Mouse (Mus musculus) intestine, embryonic 14.5 days (tissue): ENCODE results near the gene Tbc1d5. TPM values are rescaled to one million over a fixed set of nuclear protein-coding genes. Genes with fewer than 3 reads are reported as not detected.

Experiments
- ATAC-seq: fragments of 200-750 bp; cut with Nextera tagmentation; replicated peaks from 2 replicates; pipeline ENCODE4 v1.8.0; 2017; ENCODE audit warnings: low read depth, moderate number of reproducible peaks, moderate TSS enrichment, moderate library complexity; ENCODE audit not compliant: low FRiP score, low TSS enrichment
- DNase-seq: peaks from one replicate; pipeline ENCODE4 v3.0.0-alpha.2; 2018; ENCODE audit warnings: low spot score
- H3K27ac ChIP-seq: fragments of 300-500 bp; sonication (generic); 2 replicates; pipeline ENCODE4 v1.5.1; 2014; ENCODE audit warnings: low read depth, mild to moderate bottlenecking, control low read depth
- H3K27me3 ChIP-seq: fragments of 300-500 bp; sonication (generic); replicated peaks from 2 replicates; pipeline ENCODE4 v1.6.1; 2014; ENCODE audit warnings: low read length, control low read depth; ENCODE audit not compliant: control insufficient read depth, insufficient read depth
- H3K36me3 ChIP-seq: fragments of 300-500 bp; sonication (generic); 2 replicates; pipeline ENCODE4 v1.6.1; 2014; ENCODE audit warnings: low read length, control low read depth; ENCODE audit not compliant: control insufficient read depth, insufficient read depth
- H3K4me1 ChIP-seq: fragments of 300-500 bp; sonication (generic); replicated peaks from 2 replicates; pipeline ENCODE4 v1.6.1; 2014; ENCODE audit warnings: low read length, control low read depth, mixed read lengths; ENCODE audit not compliant: control insufficient read depth, insufficient read depth
- H3K4me2 ChIP-seq: fragments of 300-500 bp; sonication (generic); 2 replicates; pipeline ENCODE4 v1.6.1; 2014; ENCODE audit warnings: low read length
- H3K4me3 ChIP-seq: fragments of 300-500 bp; sonication (generic); 2 replicates; pipeline ENCODE4 v1.5.1; 2014; ENCODE audit warnings: low read depth, low read length, control low read depth, mixed read lengths
- H3K9ac ChIP-seq: fragments of 300-500 bp; sonication (generic); 2 replicates; pipeline ENCODE4 v1.6.1; 2014; ENCODE audit warnings: mild to moderate bottlenecking, low read length
- H3K9me3 ChIP-seq: fragments of 300-500 bp; sonication (generic); 2 replicates; pipeline ENCODE4 v1.6.1; 2016; ENCODE audit warnings: low read length, control low read depth; ENCODE audit not compliant: control insufficient read depth
- WGBS: fragments of 180-500 bp; shearing (Covaris S2); extraction: QIAGEN DNeasy Blood & Tissue Kit; methylation state at CpG from one replicate; pipeline ENCODE4 v1.1.7; 2014; 5-methylcytosine and 5-hydroxymethylcytosine counted together
- polyA plus RNA-seq: library from polyadenylated mRNA; unstranded; fragments of >200 nt; fragmentation: Nextera tagmentation; extraction: Ambion mirVana; gene quantifications from 2 replicates; pipeline ENCODE4 v1.2.1, GENCODE M21; 2014

Gene Tbc1d5
- polyA plus RNA-seq, 1 experiment from 2014 or later = 12.0 TPM

GRCm38 (mm10) chr17:50764387-50764786 lies 414.8 kb downstream of the Tbc1d5 start:
- no peaks in the 10 kb centered on the region for H3K4me1 ChIP-seq
- no peak overlapping the region for H3K27ac ChIP-seq
- H3K4me3 ChIP-seq = no peak overlapping the region
- no peaks in the 10 kb centered on the region for H3K36me3 ChIP-seq
- no peaks in the 10 kb centered on the region for H3K9me3 ChIP-seq
- H3K9ac ChIP-seq = no peak overlapping the region
- no peaks in the 10 kb centered on the region for H3K27me3 ChIP-seq
- no peak overlapping the region for H3K4me2 ChIP-seq
- WGBS = 94% methylated on average over 7 of the region's 7 CpGs
- DNase-seq (no peak), ATAC-seq (no peak)

GRCm38 (mm10) chr17:50763407-50763806 lies 415.7 kb downstream of the Tbc1d5 start:
- Histone ChIP-seq H3K27ac (no peak overlapping the region), H3K9me3 (no peaks in the 10 kb centered on the region)
- ATAC-seq = no peak

GRCm38 (mm10) chr17:50762231-50762630 lies 416.9 kb downstream of the Tbc1d5 start:
- ATAC-seq = no peak
- Histone ChIP-seq H3K36me3 (no peaks in the 10 kb centered on the region), H3K4me1 (no peaks in the 10 kb centered on the region), H3K9ac (no peak overlapping the region), H3K27ac (no peak overlapping the region), H3K27me3 (no peaks in the 10 kb centered on the region), H3K9me3 (no peaks in the 10 kb centered on the region), H3K4me3 (no peak overlapping the region), H3K4me2 (no peak overlapping the region)
- DNase-seq = no peak
- 79% methylated on average over 5 of the region's 5 CpGs for WGBS

More at GRCm38 (mm10) chr17:50763407-50763806, 415.7 kb downstream of the Tbc1d5 start:
- Histone ChIP-seq H3K9ac (no peak overlapping the region), H3K36me3 (no peaks in the 10 kb centered on the region), H3K4me2 (no peak overlapping the region), H3K4me3 (no peak overlapping the region), H3K4me1 (no peaks in the 10 kb centered on the region), H3K27me3 (no peaks in the 10 kb centered on the region)
- 78% methylated on average over 5 of the region's 5 CpGs for WGBS
- DNase-seq = no peak

- 48% methylated on average over 5 of the region's 5 CpGs for WGBS
These were observed 418.1 kb downstream of the Tbc1d5 start for GRCm38 (mm10) chr17:50761082-50761481.

DNA sequence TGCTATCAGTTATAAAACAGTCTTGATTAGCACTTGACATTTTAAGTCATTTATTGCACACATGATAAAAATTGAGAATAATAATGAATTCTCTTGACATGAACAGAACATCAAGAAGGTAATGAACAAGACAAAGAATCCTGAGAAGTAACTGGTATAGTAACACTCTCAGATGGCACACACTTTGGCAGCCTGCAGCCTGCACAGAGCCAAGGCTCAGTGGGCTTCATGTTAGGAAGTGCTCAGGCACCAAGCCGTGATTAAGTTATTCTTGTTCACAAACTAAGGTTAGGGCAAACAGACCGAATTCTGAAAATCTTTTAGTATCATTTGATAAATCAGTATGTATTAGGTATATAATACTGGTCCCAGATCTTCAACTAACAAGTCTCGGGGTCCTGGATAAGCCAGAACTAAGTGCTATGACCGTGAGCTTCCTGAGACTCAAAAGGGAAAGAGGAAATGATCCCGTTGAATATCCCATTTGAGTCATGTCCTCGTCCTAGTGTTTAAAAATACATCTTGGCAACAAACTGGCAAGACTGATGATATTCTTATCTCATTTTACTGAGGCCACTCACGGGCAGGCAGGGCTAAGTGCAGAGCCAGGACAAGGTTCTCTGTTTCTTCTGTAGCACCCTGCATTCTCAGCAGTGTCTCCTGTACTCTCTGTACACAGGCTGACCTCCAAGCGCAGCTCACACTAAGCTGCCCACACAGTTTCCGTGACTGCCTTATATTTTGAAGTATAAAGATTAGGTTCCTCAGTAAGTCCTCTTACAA lies 425.6 kb downstream of the Tbc1d5 start:
- no peak overlapping the region for H3K4me2 ChIP-seq
- H3K4me1 ChIP-seq = no peaks in the 10 kb centered on the region
- H3K4me3 ChIP-seq = no peak overlapping the region
- H3K36me3 ChIP-seq = no peaks in the 10 kb centered on the region
- no peak overlapping the region for H3K9ac ChIP-seq
- WGBS = 58% methylated on average over 9 of the region's 9 CpGs
- H3K27me3 ChIP-seq = no peaks in the 10 kb centered on the region
- ATAC-seq (no peak), DNase-seq (peak; percentile 38)
- H3K27ac ChIP-seq = no peak overlapping the region
- H3K9me3 ChIP-seq = no peaks in the 10 kb centered on the region

More at GRCm38 (mm10) chr17:50761082-50761481, 418.1 kb downstream of the Tbc1d5 start:
- Histone ChIP-seq H3K4me1 (no peaks in the 10 kb centered on the region), H3K9me3 (no peaks in the 10 kb centered on the region), H3K9ac (no peak overlapping the region), H3K4me2 (no peak overlapping the region), H3K4me3 (no peak overlapping the region), H3K27ac (no peak overlapping the region), H3K36me3 (no peaks in the 10 kb centered on the region), H3K27me3 (no peaks in the 10 kb centered on the region)
- DNase-seq (no peak), ATAC-seq (no peak)

DNA sequence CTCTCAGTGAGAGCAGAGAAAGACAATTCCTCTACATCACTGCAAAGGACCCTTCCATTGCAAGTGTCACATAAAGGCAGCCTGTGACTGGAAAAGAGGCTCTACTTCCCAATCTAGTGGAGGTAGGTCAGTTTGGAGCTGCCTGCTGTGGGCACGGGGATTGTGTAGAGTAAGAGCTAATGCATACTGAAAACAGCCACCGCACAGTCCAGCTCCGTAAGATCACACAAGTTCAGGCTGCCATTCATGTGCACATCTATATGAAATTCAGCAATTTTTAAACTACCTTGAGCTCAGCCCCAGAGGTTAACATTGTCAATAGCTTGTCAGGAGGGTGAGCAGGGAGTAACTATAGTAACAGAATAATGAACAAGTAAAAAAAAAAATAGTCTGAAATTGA lies 426.4 kb downstream of the Tbc1d5 start:
- Histone ChIP-seq H3K9ac (no peak overlapping the region), H3K4me2 (no peak overlapping the region), H3K27me3 (no peaks in the 10 kb centered on the region), H3K9me3 (no peaks in the 10 kb centered on the region), H3K4me3 (no peak overlapping the region), H3K27ac (no peak overlapping the region), H3K36me3 (no peaks in the 10 kb centered on the region), H3K4me1 (no peaks in the 10 kb centered on the region)
- 90% methylated on average over 3 of the region's 3 CpGs for WGBS
- peak; percentile 32 for DNase-seq
- ATAC-seq = no peak

DNA sequence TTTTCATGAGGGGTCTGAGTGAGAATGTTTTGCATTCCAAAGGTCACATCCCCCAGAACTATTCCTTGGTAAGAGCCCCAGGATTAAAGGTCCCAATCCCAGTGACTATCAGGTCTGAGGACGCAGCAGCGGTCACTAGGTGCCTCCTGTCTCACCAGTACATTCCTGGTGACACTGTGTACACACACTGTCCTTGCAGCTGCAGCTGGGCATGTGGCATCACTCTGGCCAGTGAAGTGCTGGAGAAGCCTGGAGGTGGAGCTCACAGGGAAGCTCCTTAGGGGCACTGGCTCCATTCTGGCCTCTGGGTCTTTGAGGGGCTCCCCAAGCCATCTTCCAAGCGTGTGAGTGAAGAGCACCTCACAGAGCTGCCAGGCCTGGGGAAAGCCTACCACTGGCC lies 427.2 kb downstream of the Tbc1d5 start:
- Histone ChIP-seq H3K9me3 (no peaks in the 10 kb centered on the region), H3K4me3 (no peak overlapping the region), H3K27ac (no peak overlapping the region), H3K4me1 (no peaks in the 10 kb centered on the region), H3K4me2 (no peak overlapping the region), H3K27me3 (no peaks in the 10 kb centered on the region), H3K9ac (no peak overlapping the region), H3K36me3 (no peaks in the 10 kb centered on the region)
- ATAC-seq (no peak), DNase-seq (peak; percentile 43)
- WGBS = 84% methylated on average over 3 of the region's 3 CpGs

- WGBS = 54% methylated on average over 2 of the region's 2 CpGs
- Histone ChIP-seq H3K9ac (no peak overlapping the region), H3K4me1 (no peaks in the 10 kb centered on the region), H3K36me3 (no peaks in the 10 kb centered on the region), H3K27me3 (no peaks in the 10 kb centered on the region), H3K27ac (no peak overlapping the region), H3K9me3 (no peaks in the 10 kb centered on the region), H3K4me3 (no peak overlapping the region), H3K4me2 (no peak overlapping the region)
- DNase-seq (no peak), ATAC-seq (no peak)
These were observed 428.3 kb downstream of the Tbc1d5 start for GRCm38 (mm10) chr17:50750874-50751273.

- Histone ChIP-seq H3K36me3 (no peaks in the 10 kb centered on the region), H3K4me1 (no peaks in the 10 kb centered on the region), H3K4me2 (no peak overlapping the region), H3K27ac (no peak overlapping the region), H3K4me3 (no peak overlapping the region), H3K9me3 (no peaks in the 10 kb centered on the region), H3K9ac (no peak overlapping the region), H3K27me3 (no peaks in the 10 kb centered on the region)
- DNase-seq = peak; percentile 46
- no peak for ATAC-seq
- 77% methylated on average over 6 of the region's 6 CpGs for WGBS
These were observed 437.8 kb downstream of the Tbc1d5 start for GRCm38 (mm10) chr17:50741386-50741785.
